Mouse (Mus musculus) intestine, postnatal 0 days (tissue): ENCODE data around the gene Cradd. TPM values are rescaled to one million over a fixed set of nuclear protein-coding genes. Genes with fewer than 3 reads are reported as not detected.

Experiments used
- ATAC-seq: fragments of 200-750 bp; cut with Nextera tagmentation; 2 replicates; pipeline ENCODE4 v1.8.0; 2017; ENCODE audit warnings: mild to moderate bottlenecking, moderate TSS enrichment, moderate library complexity
- H3K27ac ChIP-seq: fragments of 300-500 bp; sonication (generic); 2 replicates; pipeline ENCODE4 v1.5.1; 2014; ENCODE audit warnings: mild to moderate bottlenecking, low read depth, low read length, moderate library complexity
- H3K27me3 ChIP-seq: fragments of 300-500 bp; sonication (generic); replicated peaks from 2 replicates; pipeline ENCODE4 v1.6.1; 2014; ENCODE audit warnings: low read length, mixed read lengths; ENCODE audit not compliant: control insufficient read depth, insufficient read depth
- H3K36me3 ChIP-seq: fragments of 300-500 bp; sonication (generic); 2 replicates; pipeline ENCODE4 v1.6.1; 2014; ENCODE audit warnings: mild to moderate bottlenecking, moderate library complexity; ENCODE audit not compliant: control insufficient read depth, insufficient read depth
- H3K4me1 ChIP-seq: fragments of 300-500 bp; sonication (generic); replicated peaks from 2 replicates; pipeline ENCODE4 v1.6.1; 2014; ENCODE audit warnings: antibody characterized with exemption, low read length, mixed read lengths; ENCODE audit not compliant: control insufficient read depth, insufficient read depth
- H3K4me2 ChIP-seq: fragments of 300-500 bp; sonication (generic); replicated peaks from 2 replicates; pipeline ENCODE4 v1.6.1; 2014; ENCODE audit warnings: low read depth, mild to moderate bottlenecking, moderate library complexity
- H3K4me3 ChIP-seq: fragments of 300-500 bp; sonication (generic); 2 replicates; pipeline ENCODE4 v1.5.1; 2014; ENCODE audit warnings: low read depth, low read length
- H3K9ac ChIP-seq: fragments of 300-500 bp; sonication (generic); 2 replicates; pipeline ENCODE4 v1.6.1; 2014; ENCODE audit warnings: mild to moderate bottlenecking, low read depth, low read length
- H3K9me3 ChIP-seq: fragments of 300-500 bp; sonication (generic); 2 replicates; pipeline ENCODE4 v1.6.1; 2016; ENCODE audit warnings: mixed run types; ENCODE audit not compliant: control insufficient read depth
- CTCF ChIP-seq: sonication (generic); IDR thresholded peaks from 2 replicates; pipeline ENCODE4 v1.5.1; 2016; ENCODE audit warnings: low read depth, mild to moderate bottlenecking, control low read depth, antibody characterized with exemption, moderate library complexity
- WGBS: fragments of 180-500 bp; shearing (Covaris S2); extraction: QIAGEN DNeasy Blood & Tissue Kit; methylation state at CpG from one replicate; pipeline ENCODE4 v1.1.7; 2014; 5-methylcytosine and 5-hydroxymethylcytosine counted together
- polyA plus RNA-seq: library from polyadenylated mRNA; unstranded; fragments of >200 nt; fragmentation: Nextera tagmentation; extraction: Ambion mirVana; gene quantifications from 2 replicates; pipeline ENCODE4 v1.2.1, GENCODE M21; 2015

The Cradd gene
- polyA plus RNA-seq, 1 experiment from 2014 or later = 12.5 TPM

DNA sequence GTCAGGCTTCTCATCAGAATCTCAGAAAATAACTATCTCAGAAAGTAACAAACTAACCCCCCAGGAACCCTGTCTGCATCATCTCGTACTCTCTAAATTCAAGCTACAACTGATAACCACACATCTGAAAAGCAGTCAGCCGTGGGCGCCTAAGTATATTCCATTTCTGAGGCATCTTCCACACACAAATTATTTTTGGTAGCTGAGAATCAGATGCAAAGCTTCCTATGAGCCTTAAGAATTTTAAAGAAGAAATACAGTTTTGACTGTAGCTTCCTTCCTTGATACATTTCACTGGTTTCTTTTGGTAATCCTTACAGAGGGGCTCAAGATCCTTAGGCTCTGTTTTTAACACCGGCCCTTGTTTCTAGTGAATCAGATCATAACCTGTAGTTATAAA, 58.4 kb downstream of the Cradd start:
- no peaks in the 10 kb centered on the region for H3K9me3 ChIP-seq
- H3K4me1 ChIP-seq = peaks cover 9% of the 10 kb centered on the region; the same call in 1 of the 2 replicates
- WGBS = 82% methylated on average over 4 of the region's 4 CpGs
- ATAC-seq = no peak
- H3K27me3 ChIP-seq = no peaks in the 10 kb centered on the region
- H3K9ac ChIP-seq = 0 out of 2 replicates have a peak overlapping the region, but pooled peaks have one; percentile 50
- H3K36me3 ChIP-seq = no peaks in the 10 kb centered on the region; the same call in 1 of the 2 replicates
- no peak overlapping the region for H3K4me3 ChIP-seq
- TF ChIP-seq CTCF = no peak
- peak overlapping the region; percentile 21; the same call in 1 of the 2 replicates for H3K27ac ChIP-seq
- peak overlapping the region; percentile 73; the same call in 1 of the 2 replicates for H3K4me2 ChIP-seq

DNA sequence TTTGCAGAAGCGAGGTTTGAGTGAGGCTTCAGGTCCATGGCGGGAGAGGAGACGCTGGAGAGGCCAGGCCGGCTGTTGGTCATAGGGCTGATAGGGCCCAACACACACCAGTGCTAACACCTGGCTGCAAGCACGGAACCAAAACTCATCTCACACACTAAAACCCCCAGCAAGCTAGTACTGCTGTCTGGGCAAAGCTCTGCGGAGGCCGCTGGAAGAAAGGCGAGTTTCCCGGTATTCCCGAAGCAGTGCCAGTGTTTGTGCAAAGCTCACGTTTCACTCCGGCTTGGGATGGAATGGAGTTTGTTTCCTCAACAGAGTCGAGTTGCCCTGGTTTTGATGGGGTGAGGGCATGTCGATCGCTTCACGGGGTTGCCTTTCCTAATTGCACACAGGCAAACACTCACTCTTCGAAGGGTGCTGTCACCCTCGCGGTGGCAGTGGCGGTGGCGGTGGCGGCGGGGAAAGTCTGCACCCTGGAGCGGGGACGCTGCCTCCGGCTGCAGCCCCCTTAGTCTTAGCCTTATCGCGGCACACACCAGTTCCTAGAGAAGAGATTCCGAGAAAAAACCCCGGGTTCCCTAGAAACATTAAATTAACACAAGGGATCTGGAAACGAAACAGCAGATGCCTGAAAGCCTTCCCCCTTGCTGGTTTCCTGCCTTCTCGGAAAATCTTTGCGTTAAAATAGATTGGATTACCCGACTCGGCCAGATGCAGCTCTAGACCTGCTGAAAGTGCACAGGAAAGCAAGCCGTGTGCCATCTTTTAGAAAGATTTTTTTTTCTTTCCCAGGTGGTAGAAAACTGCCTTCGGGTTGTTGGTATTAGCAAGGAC, 59.2 kb downstream of the Cradd start:
- H3K36me3 ChIP-seq = no peaks in the 10 kb centered on the region; the same call in 1 of the 2 replicates
- no peaks in the 10 kb centered on the region for H3K9me3 ChIP-seq
- peaks cover 9% of the 10 kb centered on the region; the same call in 1 of the 2 replicates for H3K4me1 ChIP-seq
- peak overlapping the region; percentile 73 for H3K4me2 ChIP-seq
- peak overlapping the region; percentile 41 for H3K4me3 ChIP-seq
- no peak for ATAC-seq
- 17% methylated on average over 37 of the region's 37 CpGs for WGBS
- no peaks in the 10 kb centered on the region for H3K27me3 ChIP-seq
- peak overlapping the region; percentile 50 for H3K9ac ChIP-seq
- peak overlapping the region; percentile 70 for H3K27ac ChIP-seq
- no peak for TF ChIP-seq CTCF

DNA sequence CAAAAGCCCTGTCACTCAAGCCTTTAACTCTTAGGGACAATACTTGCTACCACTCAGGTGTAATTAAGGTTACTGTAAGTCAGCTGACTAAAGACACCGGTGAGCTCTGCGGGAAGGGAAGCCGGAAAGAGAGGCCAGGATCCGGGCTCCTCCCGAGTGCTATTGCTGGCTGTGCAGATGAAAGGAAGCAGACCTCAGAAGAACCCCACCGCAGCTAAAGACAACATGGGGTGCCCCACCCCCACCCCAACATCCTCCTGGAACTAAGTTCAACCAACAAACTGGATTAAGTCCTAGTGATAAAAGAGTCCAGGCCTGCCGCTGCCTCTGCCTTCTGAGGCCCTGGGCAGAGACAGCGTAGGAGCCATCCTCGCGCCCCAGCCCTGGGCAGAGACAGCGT, 61.5 kb downstream of the Cradd start:
- Histone ChIP-seq H3K4me2 (0 out of 2 replicates have a peak overlapping the region, but pooled peaks have one; percentile 25), H3K27me3 (no peaks in the 10 kb centered on the region), H3K36me3 (no peaks in the 10 kb centered on the region), H3K9ac (no peak overlapping the region), H3K4me3 (no peak overlapping the region), H3K27ac (no peak overlapping the region), H3K9me3 (no peaks in the 10 kb centered on the region), H3K4me1 (peaks cover 9% of the 10 kb centered on the region; the same call in 1 of the 2 replicates)
- no peak for TF ChIP-seq CTCF
- WGBS = 42% methylated on average over 11 of the region's 11 CpGs
- ATAC-seq = no peak

DNA sequence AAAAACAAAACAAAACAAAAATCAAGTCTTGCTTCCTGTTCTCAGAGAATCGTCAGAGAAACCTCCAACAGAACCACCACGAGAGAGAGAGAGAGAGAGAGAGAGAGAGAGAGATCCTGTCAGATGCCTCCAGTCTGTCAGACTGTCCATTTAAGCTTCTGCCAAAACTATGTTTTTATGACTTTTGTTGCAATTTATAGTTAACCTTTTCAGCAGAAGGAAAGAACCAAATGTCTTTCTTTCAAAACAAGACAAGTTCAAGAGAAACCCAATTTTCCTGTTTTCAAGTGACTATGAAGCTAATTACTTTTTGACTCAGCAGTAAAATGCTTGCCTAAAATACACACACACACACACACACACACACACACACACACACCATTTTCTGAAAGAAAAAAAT, 62.7 kb downstream of the Cradd start:
- Histone ChIP-seq H3K9ac (no peak overlapping the region), H3K4me1 (peaks cover 9% of the 10 kb centered on the region; the same call in 1 of the 2 replicates), H3K4me2 (no peak overlapping the region), H3K4me3 (no peak overlapping the region), H3K27me3 (no peaks in the 10 kb centered on the region), H3K36me3 (no peaks in the 10 kb centered on the region), H3K27ac (no peak overlapping the region), H3K9me3 (no peaks in the 10 kb centered on the region)
- TF ChIP-seq CTCF = no peak
- 52% methylated on average over 2 of the region's 2 CpGs for WGBS
- ATAC-seq = no peak

DNA sequence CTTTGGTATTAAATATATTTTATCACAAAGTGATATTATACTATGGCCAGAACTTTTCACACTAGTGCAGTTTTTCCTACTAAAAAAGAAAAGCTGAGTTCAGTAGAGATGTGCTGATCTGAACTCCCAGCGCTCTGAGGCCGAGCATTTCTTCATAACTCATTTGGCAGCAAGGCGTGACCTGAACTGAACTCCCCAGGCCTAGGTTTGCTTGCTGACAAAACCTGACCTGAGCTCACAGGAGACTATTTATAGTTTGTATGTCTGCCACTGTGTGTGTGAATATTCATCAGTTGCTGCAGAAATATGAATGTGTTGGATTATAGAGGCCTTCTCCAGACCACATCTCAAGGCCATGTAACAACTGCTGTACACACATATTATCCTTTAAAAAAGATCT, 63.5 kb downstream of the Cradd start:
- TF ChIP-seq CTCF = no peak
- H3K27me3 ChIP-seq = no peaks in the 10 kb centered on the region
- H3K4me2 ChIP-seq = no peak overlapping the region
- ATAC-seq = no peak
- 83% methylated on average over 3 of the region's 3 CpGs for WGBS
- H3K4me1 ChIP-seq = peaks cover 8% of the 10 kb centered on the region; the same call in 1 of the 2 replicates
- H3K4me3 ChIP-seq = no peak overlapping the region
- no peaks in the 10 kb centered on the region for H3K9me3 ChIP-seq
- H3K36me3 ChIP-seq = no peaks in the 10 kb centered on the region
- no peak overlapping the region for H3K27ac ChIP-seq
- no peak overlapping the region for H3K9ac ChIP-seq

DNA sequence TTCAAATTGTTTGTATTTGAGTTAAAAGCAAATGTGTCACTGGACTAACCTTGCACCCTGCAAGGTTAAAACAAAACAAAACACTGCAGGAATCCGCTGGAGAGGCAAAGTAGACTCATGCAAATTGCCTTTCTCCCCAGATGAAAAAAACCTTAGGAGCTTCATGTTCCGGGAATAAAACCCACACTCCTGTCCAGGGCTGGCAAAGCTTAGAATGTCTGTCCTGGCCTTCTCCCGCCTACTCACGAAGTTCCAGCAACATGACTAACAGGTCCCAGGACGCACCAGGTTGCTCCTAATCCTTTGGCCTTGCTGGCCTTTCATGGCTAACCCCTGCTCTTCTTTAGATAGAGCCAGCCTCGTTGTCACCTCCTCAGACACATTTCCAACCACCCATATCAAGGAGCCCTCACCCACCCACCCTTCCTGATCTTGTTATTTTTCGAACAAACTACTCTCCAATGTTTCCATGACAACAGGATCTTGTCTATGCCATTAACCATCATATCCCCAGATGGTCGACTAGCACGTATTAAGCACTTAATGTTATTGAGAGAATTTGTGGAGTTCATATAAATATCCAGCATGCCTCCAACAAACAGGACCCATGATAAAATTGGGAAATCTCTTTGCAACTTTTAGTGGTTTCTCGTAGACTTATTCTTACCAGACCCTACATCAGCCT, 65.3 kb downstream of the Cradd start:
- WGBS = 78% methylated on average over 10 of the region's 10 CpGs

More for the DNA sequence above, 65.3 kb downstream of the Cradd start:
- no peaks in the 10 kb centered on the region for H3K27me3 ChIP-seq
- no peak overlapping the region for H3K9ac ChIP-seq
- TF ChIP-seq CTCF = no peak
- no peaks in the 10 kb centered on the region for H3K9me3 ChIP-seq
- no peaks in the 10 kb centered on the region for H3K36me3 ChIP-seq
- no peak overlapping the region for H3K4me2 ChIP-seq
- H3K4me1 ChIP-seq = 0 out of 2 replicates have a peak, but pooled peaks cover 5% of the 10 kb centered on the region
- no peak overlapping the region for H3K4me3 ChIP-seq
- no peak overlapping the region for H3K27ac ChIP-seq
- ATAC-seq = no peak
